Mouse (Mus musculus): ENCODE measurements around the gene Glis1. TPM values are rescaled to one million over a fixed set of nuclear protein-coding genes. Genes with fewer than 3 reads are reported as not detected.

Gene Glis1
- polyA plus RNA-seq (2012; rRNA removed), result 2.6 and 2.8 TPM in 2 replicates

DNA sequence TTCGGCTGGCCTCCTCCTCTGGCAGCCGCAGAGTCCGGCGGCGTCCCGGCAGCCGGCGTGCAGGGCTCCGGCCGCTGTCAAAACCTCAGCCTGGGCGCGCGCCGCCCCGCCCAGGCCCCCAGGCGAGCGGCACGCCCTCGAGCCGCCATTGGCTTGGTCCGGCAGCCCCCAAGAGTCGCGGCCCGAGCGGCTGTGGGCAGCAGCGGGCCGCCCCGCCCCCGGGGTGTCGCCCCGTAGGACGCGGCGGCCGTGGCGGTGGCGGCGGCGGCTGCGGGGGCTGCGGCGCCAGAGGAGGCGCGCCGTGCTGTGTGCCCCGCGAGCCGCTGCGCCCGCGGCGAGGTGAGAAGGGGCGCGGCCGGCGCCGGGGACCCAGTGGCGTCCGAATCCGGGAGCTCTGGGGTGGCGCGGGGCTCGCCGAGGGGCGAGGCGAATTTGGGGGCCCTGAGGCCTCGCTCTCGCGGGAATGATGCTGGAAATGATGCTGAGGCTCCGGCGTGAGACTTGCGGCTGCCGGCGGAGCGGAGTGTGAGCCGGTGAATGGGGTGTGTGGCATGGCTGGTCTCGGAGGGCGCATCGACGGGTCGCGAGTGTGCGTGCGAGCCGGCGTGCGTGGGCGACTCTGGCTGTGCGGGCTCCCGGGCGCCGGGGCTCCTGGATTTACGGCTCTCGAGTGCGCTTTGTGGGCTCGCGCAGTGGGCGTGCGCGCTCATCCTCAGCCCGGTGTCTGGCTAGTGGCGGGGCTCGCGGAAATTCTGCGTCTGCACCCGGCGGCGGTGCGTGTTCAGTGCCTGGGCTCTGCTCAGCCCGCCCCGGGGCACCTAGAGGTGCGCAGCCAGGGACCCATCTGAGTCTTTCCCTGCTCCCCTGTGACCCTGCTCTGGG is at the start of gene Glis1:
Gene Glis1, plus strand, starts transcription at position 236 of the 882 bp plus-strand sequence.
- peak within 1 kb of the TSS; percentile 80 for H3K4me3 ChIP-seq (ENCODE audit: control insufficient read depth, low read depth, low read length)
- no peaks in the 10 kb centered on the region for H3K36me3 ChIP-seq (ENCODE audit: control insufficient read depth, insufficient read depth, low read length)
- H3K27me3 ChIP-seq (ENCODE audit: control insufficient read depth, insufficient read depth, low read length), result no peaks in the 10 kb centered on the region; the same call in 1 of the 2 replicates
- peaks cover 18% of the 10 kb centered on the region for H3K4me1 ChIP-seq (ENCODE audit: control insufficient read depth, insufficient read depth, low read length)
- TF ChIP-seq CTCF (IDR thresholded peaks at IDR 0.05; ENCODE audit: control insufficient read depth, insufficient read depth, insufficient replicate concordance, low read depth, low read length) (no peak), POLR2A (IDR thresholded peaks at IDR 0.05; ENCODE audit: control insufficient read depth, low read depth, low read length) (no peak; the same call in 1 of the 2 replicates)
- no peak within 1 kb of the TSS for H3K27ac ChIP-seq (ENCODE audit: control insufficient read depth, insufficient read depth, low read depth, low read length)

DNA sequence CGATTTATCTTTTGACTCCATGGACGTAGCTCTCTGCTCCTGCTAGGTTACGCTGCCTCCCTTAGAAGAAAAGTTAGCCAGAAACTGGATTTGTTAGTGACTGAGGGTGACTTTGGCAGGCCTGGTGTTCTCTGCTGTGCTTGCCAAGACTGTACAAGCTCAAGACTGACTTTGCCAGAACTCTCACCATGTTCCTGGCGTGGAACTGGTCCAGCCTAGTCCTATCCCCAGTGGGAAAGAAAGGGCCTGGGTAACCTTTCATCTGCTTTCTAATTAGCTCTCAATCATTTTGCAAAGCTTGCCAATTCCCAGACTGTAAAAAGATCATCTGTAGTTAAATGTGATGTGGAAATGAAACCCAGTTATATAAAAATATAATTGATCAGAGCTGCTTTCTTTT is 47.4 kb upstream of the Glis1 start:
- no peaks in the 10 kb centered on the region for H3K27me3 ChIP-seq (ENCODE audit: control insufficient read depth, insufficient read depth, low read length)
- peaks cover 4% of the 10 kb centered on the region for H3K36me3 ChIP-seq (ENCODE audit: control insufficient read depth, insufficient read depth, low read length)
- no peak overlapping the region for H3K4me3 ChIP-seq (ENCODE audit: control insufficient read depth, low read depth, low read length)
- no peak overlapping the region for H3K27ac ChIP-seq (ENCODE audit: control insufficient read depth, insufficient read depth, low read depth, low read length)
- TF ChIP-seq CTCF (IDR thresholded peaks at IDR 0.05; ENCODE audit: control insufficient read depth, insufficient read depth, insufficient replicate concordance, low read depth, low read length), result no peak
- no peak for TF ChIP-seq POLR2A (IDR thresholded peaks at IDR 0.05; ENCODE audit: control insufficient read depth, low read depth, low read length)
- no peaks in the 10 kb centered on the region for H3K4me1 ChIP-seq (ENCODE audit: control insufficient read depth, insufficient read depth, low read length)

DNA sequence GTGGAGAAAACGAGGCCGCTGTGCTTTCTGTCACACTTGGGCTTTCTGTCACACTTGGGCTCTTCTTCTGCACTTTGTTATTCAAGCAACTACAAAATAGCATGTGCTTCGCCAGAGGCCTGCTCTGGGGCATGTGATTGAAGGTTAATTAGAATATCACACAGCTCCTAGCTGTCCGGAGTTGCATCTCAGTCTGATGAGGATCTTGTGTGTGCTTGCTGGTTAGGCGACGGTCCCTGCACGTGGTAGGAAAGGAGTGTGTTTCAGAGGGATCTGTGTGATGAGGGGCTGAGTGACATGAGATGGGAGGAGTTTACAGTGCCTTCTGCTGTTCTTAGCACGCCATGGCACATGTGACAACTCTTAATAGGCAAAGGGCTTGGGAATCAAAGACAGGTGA is 46.9 kb upstream of the Glis1 start:
- Histone ChIP-seq H3K4me1 (ENCODE audit: control insufficient read depth, insufficient read depth, low read length) (no peaks in the 10 kb centered on the region), H3K4me3 (ENCODE audit: control insufficient read depth, low read depth, low read length) (no peak overlapping the region), H3K27me3 (ENCODE audit: control insufficient read depth, insufficient read depth, low read length) (no peaks in the 10 kb centered on the region), H3K27ac (ENCODE audit: control insufficient read depth, insufficient read depth, low read depth, low read length) (no peak overlapping the region), H3K36me3 (ENCODE audit: control insufficient read depth, insufficient read depth, low read length) (peaks cover 4% of the 10 kb centered on the region)
- TF ChIP-seq CTCF (IDR thresholded peaks at IDR 0.05; ENCODE audit: control insufficient read depth, insufficient read depth, insufficient replicate concordance, low read depth, low read length) (no peak), POLR2A (IDR thresholded peaks at IDR 0.05; ENCODE audit: control insufficient read depth, low read depth, low read length) (no peak)

DNA sequence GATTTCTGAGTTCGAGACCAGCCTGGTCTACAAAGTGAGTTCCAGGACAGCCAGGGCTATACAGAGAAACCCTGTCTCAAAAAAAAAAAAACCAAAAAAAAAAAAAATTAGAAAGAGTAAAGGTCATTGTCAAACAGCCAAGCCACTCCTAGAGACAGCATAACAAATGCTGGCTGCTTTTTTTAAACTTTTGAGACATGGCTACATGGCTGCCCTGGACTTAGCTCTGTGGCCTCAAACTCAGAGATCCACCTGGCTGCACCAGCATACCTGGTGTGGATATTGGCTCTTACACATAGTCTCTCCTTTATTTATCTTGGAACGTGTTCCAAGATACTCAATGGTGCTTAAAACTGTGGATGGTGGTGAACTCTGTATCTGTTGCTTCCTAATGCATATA is 46.1 kb upstream of the Glis1 start:
- Histone ChIP-seq H3K27me3 (ENCODE audit: control insufficient read depth, insufficient read depth, low read length) (no peaks in the 10 kb centered on the region), H3K4me3 (ENCODE audit: control insufficient read depth, low read depth, low read length) (no peak overlapping the region), H3K36me3 (ENCODE audit: control insufficient read depth, insufficient read depth, low read length) (peaks cover 4% of the 10 kb centered on the region), H3K27ac (ENCODE audit: control insufficient read depth, insufficient read depth, low read depth, low read length) (no peak overlapping the region), H3K4me1 (ENCODE audit: control insufficient read depth, insufficient read depth, low read length) (no peaks in the 10 kb centered on the region)
- TF ChIP-seq POLR2A (IDR thresholded peaks at IDR 0.05; ENCODE audit: control insufficient read depth, low read depth, low read length) (no peak), CTCF (IDR thresholded peaks at IDR 0.05; ENCODE audit: control insufficient read depth, insufficient read depth, insufficient replicate concordance, low read depth, low read length) (no peak)

DNA sequence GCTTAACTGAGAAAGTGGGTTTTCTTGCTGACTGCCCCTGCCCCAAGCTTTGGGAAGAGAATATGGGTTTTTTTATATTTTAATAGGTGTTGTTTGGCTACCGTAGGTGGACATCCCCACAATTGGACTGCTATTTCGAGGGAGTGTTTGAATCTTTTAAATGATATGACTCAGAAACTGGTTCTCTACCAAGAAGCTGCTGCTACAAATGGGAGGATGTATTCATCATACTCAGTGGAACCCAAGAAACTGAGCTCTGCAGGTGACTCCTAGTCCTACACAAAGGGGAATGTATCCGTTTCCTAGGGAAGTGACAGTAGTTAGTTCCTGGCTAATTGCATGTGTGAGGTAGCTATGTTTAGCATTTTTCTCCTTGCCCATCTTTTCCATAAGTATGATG is 45.0 kb upstream of the Glis1 start:
- H3K4me3 ChIP-seq (ENCODE audit: control insufficient read depth, low read depth, low read length), result no peak overlapping the region
- no peak for TF ChIP-seq CTCF (IDR thresholded peaks at IDR 0.05; ENCODE audit: control insufficient read depth, insufficient read depth, insufficient replicate concordance, low read depth, low read length)
- TF ChIP-seq POLR2A (IDR thresholded peaks at IDR 0.05; ENCODE audit: control insufficient read depth, low read depth, low read length), result no peak
- no peaks in the 10 kb centered on the region for H3K27me3 ChIP-seq (ENCODE audit: control insufficient read depth, insufficient read depth, low read length)
- H3K36me3 ChIP-seq (ENCODE audit: control insufficient read depth, insufficient read depth, low read length), result peaks cover 4% of the 10 kb centered on the region
- no peaks in the 10 kb centered on the region for H3K4me1 ChIP-seq (ENCODE audit: control insufficient read depth, insufficient read depth, low read length)
- no peak overlapping the region for H3K27ac ChIP-seq (ENCODE audit: control insufficient read depth, insufficient read depth, low read depth, low read length)

DNA sequence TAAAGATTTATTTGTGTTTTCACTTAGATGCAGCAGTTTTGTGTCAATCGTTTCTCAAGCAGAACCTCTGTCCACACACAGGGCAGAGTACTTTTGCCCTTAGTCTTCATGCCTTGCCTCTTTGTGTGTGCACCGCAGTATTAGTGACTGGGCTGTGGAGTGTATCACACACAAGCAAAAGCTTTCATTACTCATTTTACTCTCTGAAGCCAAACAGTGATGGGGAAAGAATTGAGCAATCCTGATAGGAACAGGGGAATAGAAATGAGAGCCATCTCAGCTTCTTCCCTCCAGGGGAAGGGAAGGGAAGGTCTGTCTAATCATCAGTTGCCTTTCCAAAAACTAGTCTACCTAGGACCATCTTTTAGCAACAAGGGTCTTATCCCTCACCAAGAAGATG is 40.6 kb upstream of the Glis1 start:
- Histone ChIP-seq H3K4me3 (ENCODE audit: control insufficient read depth, low read depth, low read length) (no peak overlapping the region), H3K27me3 (ENCODE audit: control insufficient read depth, insufficient read depth, low read length) (no peaks in the 10 kb centered on the region), H3K36me3 (ENCODE audit: control insufficient read depth, insufficient read depth, low read length) (peaks cover 4% of the 10 kb centered on the region), H3K27ac (ENCODE audit: control insufficient read depth, insufficient read depth, low read depth, low read length) (no peak overlapping the region), H3K4me1 (ENCODE audit: control insufficient read depth, insufficient read depth, low read length) (no peaks in the 10 kb centered on the region)
- TF ChIP-seq POLR2A (IDR thresholded peaks at IDR 0.05; ENCODE audit: control insufficient read depth, low read depth, low read length) (no peak), CTCF (IDR thresholded peaks at IDR 0.05; ENCODE audit: control insufficient read depth, insufficient read depth, insufficient replicate concordance, low read depth, low read length) (no peak)

DNA sequence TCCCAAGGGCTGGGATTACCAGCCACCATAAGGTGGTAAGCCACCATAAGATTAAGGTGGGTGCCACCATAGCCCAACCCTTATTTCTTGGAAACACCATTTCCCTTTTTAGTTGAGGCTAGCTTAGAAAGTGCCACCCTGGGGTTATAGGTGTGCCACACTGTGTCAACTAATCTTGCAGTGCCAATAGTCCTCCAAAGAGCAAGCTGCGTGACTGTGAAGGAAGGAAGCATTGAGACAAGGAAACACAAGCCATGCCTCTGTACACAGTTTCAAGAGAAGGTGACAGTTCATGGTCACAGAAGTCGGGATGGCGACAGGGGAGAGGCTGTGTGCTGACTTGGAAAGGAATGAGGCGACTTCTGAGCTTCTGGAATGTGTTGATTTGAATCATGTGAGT is 14.2 kb upstream of the Glis1 start:
- TF ChIP-seq POLR2A (IDR thresholded peaks at IDR 0.05; ENCODE audit: control insufficient read depth, low read depth, low read length) (no peak), CTCF (IDR thresholded peaks at IDR 0.05; ENCODE audit: control insufficient read depth, insufficient read depth, insufficient replicate concordance, low read depth, low read length) (no peak)
- no peak overlapping the region for H3K4me3 ChIP-seq (ENCODE audit: control insufficient read depth, low read depth, low read length)
- H3K4me1 ChIP-seq (ENCODE audit: control insufficient read depth, insufficient read depth, low read length), result peaks cover 5% of the 10 kb centered on the region
- no peak overlapping the region for H3K27ac ChIP-seq (ENCODE audit: control insufficient read depth, insufficient read depth, low read depth, low read length)
- no peaks in the 10 kb centered on the region for H3K36me3 ChIP-seq (ENCODE audit: control insufficient read depth, insufficient read depth, low read length)
- H3K27me3 ChIP-seq (ENCODE audit: control insufficient read depth, insufficient read depth, low read length), result no peaks in the 10 kb centered on the region

Measured in testis, adult 2 months (tissue).